7 mouse cellular contexts compared by ENCODE assay signal in genomic region chr8:121694453-121694852, GRCm38 (mm10). TPM values are rescaled to one million over a fixed set of nuclear protein-coding genes. Genes with fewer than 3 reads are reported as not detected.
DNase-seq lines count a peak whose midpoint lies in the region; ATAC-seq and TF ChIP-seq lines count a peak whose summit lies in the region.

No protein-coding gene starts in this region.

- no peak overlapping the region for H3K4me2 ChIP-seq in lung, embryonic 14.5 days

- H3K9ac ChIP-seq in lung, embryonic 14.5 days: no peak overlapping the region

- no peak for ATAC-seq in lung, embryonic 14.5 days (ENCODE audit: insufficient read depth)

- no peaks in the 10 kb centered on the region for H3K9me3 ChIP-seq in lung, embryonic 14.5 days (ENCODE audit: low read depth, low read length)

- H3K36me3 ChIP-seq in lung, embryonic 14.5 days (ENCODE audit: insufficient read depth): no peaks in the 10 kb centered on the region
- H3K36me3 ChIP-seq in thymus, adult 2 months (ENCODE audit: control insufficient read depth, insufficient read depth, low read length): no peaks in the 10 kb centered on the region

- no peaks in the 10 kb centered on the region for H3K4me1 ChIP-seq in lung, embryonic 14.5 days (ENCODE audit: insufficient read depth)
- H3K4me1 ChIP-seq in thymus, adult 2 months (replicated peaks; ENCODE audit: control insufficient read depth, insufficient read depth, low read length): no peaks in the 10 kb centered on the region; the same call in 1 of the 2 replicates

- no peak overlapping the region for H3K4me3 ChIP-seq in lung, embryonic 14.5 days (ENCODE audit: low read depth, low read length)
- H3K4me3 ChIP-seq in thymus, adult 2 months (ENCODE audit: control insufficient read depth, insufficient read depth, low read length): no peak overlapping the region

- intact Hi-C loops in left cerebral cortex, postnatal 10 days (cut with DNase I): no loop called here

- 55% methylated on average over 4 of the region's 4 CpGs for WGBS in lung, embryonic 14.5 days
- 53% methylated on average over 4 of the region's 4 CpGs for WGBS in thymus, adult 2 months

- no peak for TF ChIP-seq POLR2A in thymus, adult 2 months (IDR thresholded peaks at IDR 0.05; ENCODE audit: control insufficient read depth, extremely low read depth, insufficient read depth, low read length, poor library complexity)

- peak; percentile 84 for TF ChIP-seq CTCF in lung, embryonic 14.5 days (IDR thresholded peaks at IDR 0.05; ENCODE audit: low read depth)
- peak; percentile 80; the same call in 1 of the 2 replicates for TF ChIP-seq CTCF in thymus, adult 2 months (IDR thresholded peaks at IDR 0.05; ENCODE audit: borderline replicate concordance, control insufficient read depth, extremely low read depth, insufficient read depth, low read length, poor library complexity)

- no peaks in the 10 kb centered on the region for H3K27me3 ChIP-seq in lung, embryonic 14.5 days (ENCODE audit: insufficient read depth, low read length)
- no peaks in the 10 kb centered on the region for H3K27me3 ChIP-seq in thymus, adult 2 months (ENCODE audit: control insufficient read depth, insufficient read depth, low read length)

- no peak overlapping the region for H3K27ac ChIP-seq in lung, embryonic 14.5 days (ENCODE audit: low read depth)
- no peak overlapping the region for H3K27ac ChIP-seq in thymus, adult 2 months (ENCODE audit: control insufficient read depth, insufficient read depth, low read length)

- peak; percentile 35 to 63 for DNase-seq in left cerebral cortex, adult 18-20 months (ENCODE audit: low spot score in 2 of 2)
- DNase-seq in left cerebral cortex, postnatal 10 days (ENCODE audit: extremely low spot score in 1 of 2, low spot score in 2 of 2): no peak
- peak; percentile 74 for DNase-seq in ES-CJ7 (ENCODE audit: low read depth, low spot score)
- DNase-seq in adrenal gland, adult 8-10 months: peak; percentile 28
- DNase-seq in embryo, embryonic 10.5 days (ENCODE audit: low spot score): peak; percentile 40
- peak; percentile 47 for DNase-seq in lung, embryonic 14.5 days
- peak; percentile 60 for DNase-seq in thymus, adult 2 months

RNA-seq across cellular contexts. Expression of gene Jph3, which starts 35.0 kb away (rescaled TPM):
- total RNA-seq in left cerebral cortex, adult 18-20 months (2021): 100 to 1,000 TPM; 271 to 301 TPM
- total RNA-seq in left cerebral cortex, postnatal 10 days (2021): 100 to 1,000 TPM; 135 to 148 TPM
- total RNA-seq in adrenal gland, adult 8-10 months (2022): 1 to 10 TPM; 3.2 to 6.1 (median 4.6) TPM
- 0.22 and 0.42 TPM in 2 replicates for polyA plus RNA-seq in lung, embryonic 14.5 days (2014; fragmentation: Nextera tagmentation; extraction: Ambion mirVana)
- polyA plus RNA-seq in thymus, adult 2 months (2012; rRNA removed): 0.07 TPM in 1 of 2 replicates, not detected in the other

RNA-seq across cellular contexts. Expression of gene Zcchc14, which starts 41.8 kb away (rescaled TPM):
- 10 to 100 TPM; 63.2 to 68.7 TPM for total RNA-seq in left cerebral cortex, adult 18-20 months (2021)
- 10 to 100 TPM; 80.7 to 87.0 TPM for total RNA-seq in left cerebral cortex, postnatal 10 days (2021)
- total RNA-seq in adrenal gland, adult 8-10 months (2022): 10 to 100 TPM; 38.8 to 62.5 (median 51.0) TPM
- polyA plus RNA-seq in lung, embryonic 14.5 days (2014; fragmentation: Nextera tagmentation; extraction: Ambion mirVana): 23.0 and 25.0 TPM in 2 replicates
- polyA plus RNA-seq in thymus, adult 2 months (2012; rRNA removed): 5.6 and 6.5 TPM in 2 replicates

Comparison
In these comparisons a context has a peak if more than half of its experiments do, and no peak if none do; other contexts are left out.
1. DNase-seq: peak in left cerebral cortex, adult 18-20 months (2 of 2), ES-CJ7 (single experiment), adrenal gland, adult 8-10 months (single experiment), embryo, embryonic 10.5 days (single experiment), lung, embryonic 14.5 days (single experiment) and thymus, adult 2 months (single experiment); none in left cerebral cortex, postnatal 10 days (0 of 2).
2. RNA of gene Jph3, which starts 35.0 kb away (total RNA-seq): 271 to 301 TPM in left cerebral cortex, adult 18-20 months and 135 to 148 TPM in left cerebral cortex, postnatal 10 days; 3.2 to 6.1 TPM in adrenal gland, adult 8-10 months; every median in the first group is over 10 times any median in the second.